Mouse (Mus musculus): ENCODE data around the gene Mphosph8. TPM values are rescaled to one million over a fixed set of nuclear protein-coding genes. Genes with fewer than 3 reads are reported as not detected.

The Mphosph8 gene
- polyA plus RNA-seq (2015; fragmentation: Nextera tagmentation; extraction: Ambion mirVana), result 17.3 and 23.1 TPM in 2 replicates

GRCm38 (mm10) chr14:56667969-56668802 lies at the start of gene Mphosph8:
Mphosph8 (plus strand) TSS chr14:56668248.

Other genes starting within 250 kb of the Mphosph8 start
- 2.2 and 2.4 TPM in 2 replicates for gene Cenpj, start 92.8 kb upstream of the Mphosph8 start, polyA plus RNA-seq (2015; fragmentation: Nextera tagmentation; extraction: Ambion mirVana)
- 7.4 and 7.8 TPM in 2 replicates for gene Parp4, start 92.6 kb upstream of the Mphosph8 start, polyA plus RNA-seq (2015; fragmentation: Nextera tagmentation; extraction: Ambion mirVana)
- gene Pspc1, start 110.1 kb downstream of the Mphosph8 start, polyA plus RNA-seq (2015; fragmentation: Nextera tagmentation; extraction: Ambion mirVana), result 10.4 and 11.7 TPM in 2 replicates
- gene Zmym5, start 143.5 kb downstream of the Mphosph8 start, polyA plus RNA-seq (2015; fragmentation: Nextera tagmentation; extraction: Ambion mirVana), result 13.9 and 18.9 TPM in 2 replicates
- gene Zmym2, start 218.4 kb downstream of the Mphosph8 start, polyA plus RNA-seq (2015; fragmentation: Nextera tagmentation; extraction: Ambion mirVana), result 12.2 and 17.2 TPM in 2 replicates

All from urinary bladder, postnatal 0 days (tissue).